Mouse (Mus musculus) T-cell, adult 2 months (primary cell): ENCODE data around the gene Kcnrg.

Experiments used
- DNase-seq: peaks from one replicate; pipeline ENCODE4 v3.0.0; 2022; ENCODE audit warnings: low spot score

Kcnrg gene

DNA sequence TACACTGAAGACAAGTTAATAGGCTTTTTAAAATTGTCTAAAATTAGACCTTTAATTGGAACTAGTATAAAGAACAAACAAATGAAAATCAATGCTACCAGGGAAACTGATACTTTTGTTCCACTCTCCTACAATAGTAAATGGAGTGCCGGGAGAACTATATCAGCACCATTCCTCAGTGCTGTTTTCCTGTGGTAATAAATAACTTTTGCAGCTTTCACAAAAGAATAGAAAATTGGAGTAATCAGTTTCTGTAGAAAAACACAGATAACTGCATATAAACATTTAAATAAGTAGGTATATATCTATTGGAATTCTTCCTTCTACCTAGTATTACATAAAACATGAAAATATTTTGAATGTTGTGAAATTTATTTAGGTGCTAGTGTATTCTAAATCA, 38.3 kb downstream of the Kcnrg start:
- DNase-seq: no peak

DNA sequence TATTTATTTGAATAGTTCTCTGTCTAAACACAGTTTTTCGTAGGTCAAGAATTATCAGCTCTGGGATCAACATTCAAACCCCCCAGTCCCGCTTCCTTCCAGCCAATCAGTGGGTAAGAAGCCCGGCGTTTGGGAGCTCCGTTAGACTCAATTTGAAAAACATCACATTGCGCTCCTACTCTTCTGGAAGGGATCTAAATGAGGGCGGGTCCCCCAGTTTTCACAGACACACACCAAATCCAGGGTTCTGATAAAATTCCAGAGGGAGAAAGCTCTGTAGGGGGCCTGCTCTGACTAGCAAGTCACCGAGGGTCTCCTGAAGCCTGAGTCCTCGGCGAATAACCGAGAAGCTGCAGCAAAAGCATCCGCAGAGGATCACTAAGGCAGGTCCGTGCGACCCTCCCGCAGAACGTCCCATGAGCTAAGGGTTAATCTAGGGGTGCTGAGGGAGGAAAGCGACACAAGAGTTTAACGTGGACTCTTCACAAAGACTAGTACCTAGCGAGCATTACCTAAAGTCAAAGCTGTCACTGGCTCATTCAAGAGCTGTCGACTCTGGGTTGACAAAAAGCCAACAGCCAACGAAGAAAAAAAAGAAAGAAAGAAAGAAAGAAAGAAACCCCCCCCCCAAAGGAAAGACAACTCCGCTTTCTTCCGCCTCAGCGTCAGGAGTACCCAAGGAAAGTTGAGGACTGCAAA, 40.1 kb downstream of the Kcnrg start:
- peak; percentile 5 for DNase-seq

DNA sequence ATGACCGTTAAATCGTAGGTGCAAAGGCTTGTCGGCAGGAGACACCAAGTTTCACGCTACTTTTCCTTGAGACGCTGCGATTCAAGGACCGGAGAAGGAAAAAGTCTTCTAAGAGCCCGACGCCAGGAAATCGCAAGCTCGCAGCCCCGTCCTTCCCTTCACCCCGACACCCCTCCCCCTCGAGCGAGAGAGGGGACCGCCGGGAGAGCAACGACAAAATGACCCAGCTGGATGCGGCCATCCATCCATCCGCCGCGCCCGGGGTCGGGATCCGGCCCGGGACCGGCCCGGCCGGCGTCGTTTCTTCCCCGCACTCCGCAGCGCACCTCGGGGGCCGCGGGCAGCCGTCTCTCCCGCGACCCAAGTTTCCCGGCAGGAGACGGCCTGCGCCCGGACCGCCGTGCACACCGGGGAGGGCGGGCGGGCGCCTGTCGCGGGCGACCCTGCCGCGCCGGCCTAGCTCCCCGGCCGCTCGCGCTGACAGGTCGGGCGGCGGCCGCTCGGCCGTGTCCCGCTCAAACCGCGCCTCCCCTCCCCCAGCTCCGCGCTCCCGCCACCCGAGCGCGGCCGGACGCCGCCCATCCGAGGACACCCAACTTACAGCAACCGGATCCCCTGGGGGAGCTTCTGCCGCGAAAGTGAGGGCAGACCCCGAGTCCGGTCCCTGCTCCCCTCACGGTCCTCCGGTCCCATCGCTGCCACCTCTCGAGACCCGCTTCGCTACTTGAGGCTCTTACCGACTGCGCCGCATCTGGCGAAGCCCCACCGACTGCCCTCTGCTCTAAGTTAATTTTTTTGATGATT, 40.8 kb downstream of the Kcnrg start:
- DNase-seq: peak; percentile 15

DNA sequence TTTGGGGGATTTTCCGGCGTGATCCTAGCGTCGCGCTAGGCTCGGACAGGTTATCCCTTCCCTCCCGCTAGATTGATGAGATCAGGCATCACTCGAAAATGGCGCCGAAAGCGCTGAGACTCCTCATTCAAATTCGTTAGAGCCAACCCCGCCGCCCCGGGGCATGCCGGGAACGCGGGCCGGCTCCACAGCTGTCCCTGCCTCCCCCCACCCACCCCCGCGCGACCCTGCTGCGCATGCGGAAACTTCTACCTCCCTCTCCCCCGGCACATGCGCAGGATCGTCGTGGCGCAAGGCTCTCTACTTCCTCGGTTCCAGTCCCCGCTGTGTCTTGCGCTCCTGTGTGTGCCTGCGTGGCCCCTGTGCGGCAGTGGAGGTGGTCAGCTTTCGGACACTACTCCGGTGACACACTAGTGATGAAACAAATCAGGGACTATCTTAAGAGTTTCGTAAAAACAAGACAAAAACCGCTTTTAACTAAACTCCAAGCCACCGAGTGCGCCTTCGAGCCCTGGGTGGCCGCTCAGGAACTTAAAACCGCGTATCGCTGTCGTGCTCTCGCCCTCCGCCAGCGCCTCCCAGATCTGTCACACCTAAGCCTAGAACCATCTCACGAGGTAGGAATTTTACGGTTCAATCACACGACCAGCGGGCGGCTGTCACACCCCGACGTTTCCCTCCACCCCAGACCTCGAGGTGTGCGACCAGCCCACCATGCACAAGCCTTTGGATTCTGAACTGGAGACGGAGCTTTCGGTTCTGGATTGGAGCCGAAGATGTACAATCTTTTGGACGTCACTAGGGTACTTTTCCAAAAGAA, 41.6 kb downstream of the Kcnrg start:
- DNase-seq: peak; percentile 97

DNA sequence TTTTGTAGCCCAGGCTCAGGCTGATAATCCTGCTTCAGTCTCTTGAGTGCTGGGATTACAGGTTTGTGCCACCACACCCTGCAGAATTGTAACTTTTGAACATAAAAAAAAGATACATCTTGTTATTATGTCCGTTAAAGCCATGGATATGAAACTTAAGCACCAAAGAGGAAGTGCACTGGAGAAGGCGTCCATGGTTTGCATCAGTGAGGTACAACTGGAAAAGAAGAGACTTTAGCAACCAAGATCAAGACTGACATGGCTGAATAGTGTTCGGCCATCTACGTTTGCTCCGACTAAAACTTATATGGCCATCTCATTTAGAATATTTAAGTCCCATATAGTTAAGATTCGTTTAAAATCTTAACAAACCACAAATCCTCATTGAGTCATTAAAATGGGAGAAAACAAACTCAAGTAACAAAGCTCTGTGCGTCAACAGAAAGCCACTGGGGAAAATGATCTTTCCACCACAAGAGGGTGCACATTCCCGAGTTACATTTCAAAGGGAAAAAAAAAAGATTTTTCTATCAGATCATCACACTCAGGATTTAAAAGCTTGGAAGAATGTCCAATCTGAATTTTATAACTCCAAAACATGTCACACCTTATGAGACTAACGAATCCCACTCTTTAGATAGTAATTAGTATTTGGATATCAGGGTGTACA, 43.2 kb downstream of the Kcnrg start:
- peak; percentile 18 for DNase-seq

DNA sequence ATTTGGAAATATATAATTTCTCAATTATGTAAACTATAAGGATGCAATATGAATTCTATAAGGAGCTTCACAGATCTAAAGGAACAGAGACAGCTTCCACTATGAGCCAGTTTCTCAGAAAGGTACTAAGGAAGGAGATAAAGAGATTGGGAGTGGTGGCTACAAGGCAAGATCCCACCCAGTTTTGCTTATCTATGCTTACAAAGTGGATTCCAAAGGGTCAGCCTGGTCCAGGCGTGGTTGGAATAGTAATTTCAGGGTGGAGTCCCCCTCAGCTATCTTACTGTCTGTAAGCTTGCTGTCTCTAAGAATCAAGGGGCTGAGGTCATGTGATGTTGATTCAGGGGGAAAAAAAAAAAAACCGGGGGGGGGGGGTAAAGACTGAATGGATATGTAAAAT, 49.2 kb downstream of the Kcnrg start:
- no peak for DNase-seq

DNA sequence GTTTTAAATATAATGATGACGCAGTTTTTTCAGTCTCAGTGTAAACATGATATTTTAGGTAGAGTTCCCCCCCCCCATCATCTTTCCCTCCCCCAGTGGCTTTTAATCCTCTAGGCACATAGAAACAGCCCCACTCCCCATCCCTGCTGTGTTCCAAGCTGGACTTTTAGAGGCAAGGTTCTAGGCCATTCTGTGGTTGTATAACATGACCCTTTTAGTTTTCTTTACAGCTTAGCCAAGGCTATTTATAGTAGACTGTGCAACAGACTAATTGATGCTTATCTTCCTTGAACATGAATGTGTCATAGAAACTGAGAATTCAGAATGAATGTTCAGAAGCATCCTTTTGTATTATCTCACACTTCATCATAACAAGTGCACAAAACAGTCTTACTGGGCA, 54.2 kb downstream of the Kcnrg start:
- DNase-seq: no peak

DNA sequence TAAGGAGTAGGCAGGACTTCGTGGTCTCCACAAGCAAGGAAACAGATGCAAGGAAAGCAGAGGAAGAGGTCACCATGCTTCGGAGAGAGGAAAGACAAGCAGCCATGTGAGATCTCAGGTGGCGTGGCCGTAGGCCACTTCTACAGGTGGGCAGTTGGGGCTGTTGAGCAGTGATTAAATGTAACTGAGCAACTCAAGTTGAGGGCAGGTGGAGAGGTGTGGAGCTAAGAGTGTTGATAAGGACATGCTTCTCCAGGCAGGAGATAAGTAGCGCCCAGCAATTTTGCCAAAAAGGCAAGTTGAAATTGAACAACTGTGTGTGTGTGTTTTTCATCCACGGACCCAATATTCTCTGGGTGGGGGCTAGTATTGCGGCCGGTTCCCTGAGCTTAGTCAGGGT, 55.0 kb downstream of the Kcnrg start:
- DNase-seq: no peak
